Mouse (Mus musculus) stomach, adult 2 months (tissue): ENCODE results near the gene Rpl36al. TPM values are rescaled to one million over a fixed set of nuclear protein-coding genes. Genes with fewer than 3 reads are reported as not detected.

Experiments used
- polyA plus RNA-seq: library from polyadenylated mRNA; depleted of rRNA; stranded (reverse); fragments of >200 nt; gene quantifications from 2 replicates; pipeline ENCODE4 v1.2.3, GENCODE M21; 2012; rRNA removed

The Rpl36al gene
- 13.5 and 13.7 TPM in 2 replicates for polyA plus RNA-seq

DNA sequence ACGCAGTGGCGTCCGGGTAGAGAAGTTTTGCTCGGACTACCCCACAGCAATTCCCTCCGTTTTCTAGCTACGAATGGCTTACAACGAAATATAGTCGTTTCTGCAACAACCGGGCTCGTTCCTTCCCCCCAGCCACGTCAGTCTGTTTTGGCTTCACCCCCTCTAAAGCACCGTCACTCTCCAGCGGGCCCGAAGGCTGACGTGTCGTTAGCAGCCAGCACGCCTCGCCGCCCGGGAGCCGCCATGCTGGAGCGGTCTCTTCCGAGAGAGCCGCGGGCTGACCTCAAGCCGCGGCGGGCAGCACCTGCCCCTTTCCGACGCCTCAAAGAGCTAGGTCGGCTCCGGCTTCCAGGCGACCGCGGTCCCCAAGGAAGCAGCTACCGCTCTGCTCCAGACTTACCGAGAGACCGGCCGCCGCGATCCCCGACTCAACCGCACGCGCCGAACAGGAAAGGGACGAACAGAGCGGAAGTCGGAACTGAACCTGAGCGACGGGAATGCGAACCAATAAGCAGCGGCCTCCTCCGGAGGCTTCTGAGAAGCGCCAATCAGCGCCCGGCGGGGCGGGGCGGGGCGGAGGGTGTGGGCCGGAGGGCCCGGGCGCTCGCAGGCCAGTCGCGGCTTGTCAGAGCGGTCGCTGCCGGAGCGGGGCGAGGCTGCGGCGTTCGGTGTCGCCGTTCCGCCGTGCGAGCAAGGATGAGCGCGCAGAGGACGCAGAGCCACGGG, at the start of gene Rpl36al, which contains the start of gene Mgat2:
Rpl36al (minus strand) TSS at position 501 of the 726 bp plus-strand sequence.
Mgat2 (plus strand) TSS at position 575 of the 726 bp plus-strand sequence.

DNA sequence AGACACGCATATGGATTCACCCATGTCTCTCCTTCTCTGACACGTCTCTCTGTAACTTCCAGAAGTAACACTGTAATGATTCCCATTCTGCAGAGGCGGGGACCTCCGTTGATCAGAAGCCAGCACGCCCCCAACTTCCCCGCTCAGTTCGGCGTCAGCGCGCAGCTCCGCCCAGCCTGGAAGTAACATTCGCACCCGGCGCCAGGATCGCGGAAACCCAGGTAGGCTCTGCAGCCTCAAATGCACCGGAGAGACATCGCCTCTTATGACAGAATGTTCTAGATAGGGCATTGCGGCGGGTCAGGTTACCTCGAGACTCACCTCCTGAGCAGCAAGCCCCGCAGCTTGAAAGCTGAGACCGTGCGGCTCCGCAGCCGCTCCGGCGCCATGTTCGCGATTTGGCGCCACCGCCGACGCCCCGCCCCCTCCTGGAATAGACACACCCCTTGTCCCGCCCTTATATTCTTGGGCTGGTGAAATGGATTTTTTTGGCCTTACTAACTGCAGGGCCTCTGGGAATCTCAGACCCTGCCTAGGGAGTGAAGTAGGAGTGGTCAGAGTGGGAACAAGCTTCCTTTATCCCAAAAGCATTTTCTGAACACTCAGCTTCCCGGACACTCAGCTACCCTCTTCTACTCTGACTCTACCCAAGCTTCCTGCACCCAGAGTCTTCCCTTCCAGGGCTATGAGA, 44.0 kb upstream of the Rpl36al start, which contains the start of gene Pole2:
Pole2 (minus strand) TSS at position 420 of the 691 bp plus-strand sequence.

DNA sequence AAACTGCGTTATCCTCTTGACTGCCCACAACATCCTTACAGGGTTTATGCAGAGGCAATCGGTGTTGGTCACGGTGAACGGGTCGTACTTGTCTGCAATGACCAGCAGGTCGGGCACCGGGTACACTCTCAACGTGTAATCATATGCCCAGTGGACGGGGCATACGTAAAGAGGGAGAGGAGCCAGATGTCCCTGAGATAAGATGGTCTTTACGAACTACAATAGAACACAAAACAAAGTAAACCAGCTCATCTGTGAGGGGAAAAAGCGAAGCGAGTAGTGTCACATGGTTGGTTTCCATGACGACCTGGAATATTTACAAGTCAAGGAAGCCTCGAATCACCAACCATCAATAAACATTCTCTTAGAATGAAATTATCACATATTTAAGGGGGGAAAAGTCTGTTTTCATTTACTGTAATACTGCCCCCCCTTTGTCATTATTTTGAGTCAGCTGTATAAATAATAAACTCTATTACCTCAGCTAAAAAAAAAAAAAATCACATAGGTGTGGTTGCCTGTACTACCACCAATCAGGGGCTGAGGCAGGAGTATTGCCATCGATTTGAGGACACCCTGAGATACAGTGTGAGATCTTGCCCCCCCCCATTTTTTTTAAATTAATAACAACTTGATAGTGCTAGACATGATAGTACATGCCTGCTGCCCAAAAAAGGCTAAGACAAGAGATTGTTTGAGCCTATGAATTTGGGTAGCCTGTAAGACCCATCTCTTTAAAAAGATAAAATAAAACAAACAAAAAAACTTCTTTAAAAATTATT, 20.4 kb upstream of the Rpl36al start, which contains the start of gene Gm49384:
Gm49384 (minus strand) TSS at position 216 of the 782 bp plus-strand sequence.

DNA sequence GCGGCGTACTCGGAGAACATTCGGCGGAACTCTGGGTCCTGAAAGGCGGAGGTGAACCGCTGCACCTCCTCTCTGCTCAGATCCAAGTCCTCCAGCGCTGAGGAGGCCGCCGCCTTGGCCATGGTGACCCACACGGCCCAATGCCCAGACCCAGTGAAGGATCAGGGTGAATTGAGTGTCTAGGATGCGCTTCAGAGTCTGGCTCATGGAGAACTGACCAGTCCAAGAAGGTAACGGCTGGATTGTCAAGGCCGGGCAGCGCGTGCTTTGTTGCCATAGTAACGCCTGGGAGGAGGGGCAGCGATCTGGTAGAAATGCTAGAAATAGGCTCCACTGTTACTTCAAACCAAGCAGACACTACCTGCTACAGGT, 14.3 kb upstream of the Rpl36al start, which contains the start of gene Dnaaf2:
Dnaaf2 (minus strand) TSS at position 266 of the 372 bp plus-strand sequence.

DNA sequence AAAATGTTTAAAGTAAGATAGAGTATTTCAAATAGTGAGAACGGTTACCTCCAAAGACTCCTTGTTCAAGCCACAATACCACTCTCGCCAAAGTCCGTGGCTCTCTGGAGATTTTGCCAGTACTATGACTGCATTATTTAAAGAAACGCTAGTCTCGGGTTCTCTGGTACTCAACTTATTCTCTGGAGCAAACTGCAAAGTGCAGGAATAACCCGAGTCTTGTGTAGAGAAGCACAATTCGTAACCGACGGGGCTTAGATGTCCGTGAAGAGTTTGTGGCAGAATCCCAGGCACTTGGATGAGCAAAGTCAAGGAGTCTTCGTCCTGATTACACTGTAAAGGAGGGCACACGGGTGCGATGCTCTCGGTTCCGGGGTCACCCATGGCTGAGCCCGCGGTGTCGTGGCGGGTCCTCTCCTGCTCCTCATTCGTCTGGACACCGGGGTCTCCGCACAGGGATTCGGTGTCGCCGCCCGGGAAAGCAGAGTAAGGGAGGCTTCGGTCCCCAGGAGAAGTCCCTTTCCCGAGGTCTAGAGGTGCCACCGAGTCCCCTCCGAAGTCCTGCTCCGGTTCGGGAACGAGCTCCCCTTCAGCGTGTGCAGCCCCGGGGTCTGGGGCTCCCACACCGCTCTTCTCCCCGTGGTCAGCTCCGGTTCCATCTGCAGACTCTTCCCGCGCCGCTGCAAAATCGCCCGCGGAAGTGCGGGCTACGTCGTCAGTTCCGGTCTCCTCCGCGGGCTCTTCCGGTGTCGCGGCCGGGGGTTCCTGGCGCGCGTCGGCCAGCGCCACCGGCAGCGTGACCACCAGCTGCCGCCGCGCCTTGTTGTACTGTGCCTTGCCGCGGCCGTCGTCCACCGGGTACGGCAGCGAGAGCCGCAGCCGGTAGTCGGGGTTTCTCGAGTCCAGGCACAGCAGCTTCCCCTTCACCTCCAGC, 12.8 kb upstream of the Rpl36al start, which contains the start of gene Gm49383:
Gm49383 (minus strand) TSS at position 661 of the 934 bp plus-strand sequence.

DNA sequence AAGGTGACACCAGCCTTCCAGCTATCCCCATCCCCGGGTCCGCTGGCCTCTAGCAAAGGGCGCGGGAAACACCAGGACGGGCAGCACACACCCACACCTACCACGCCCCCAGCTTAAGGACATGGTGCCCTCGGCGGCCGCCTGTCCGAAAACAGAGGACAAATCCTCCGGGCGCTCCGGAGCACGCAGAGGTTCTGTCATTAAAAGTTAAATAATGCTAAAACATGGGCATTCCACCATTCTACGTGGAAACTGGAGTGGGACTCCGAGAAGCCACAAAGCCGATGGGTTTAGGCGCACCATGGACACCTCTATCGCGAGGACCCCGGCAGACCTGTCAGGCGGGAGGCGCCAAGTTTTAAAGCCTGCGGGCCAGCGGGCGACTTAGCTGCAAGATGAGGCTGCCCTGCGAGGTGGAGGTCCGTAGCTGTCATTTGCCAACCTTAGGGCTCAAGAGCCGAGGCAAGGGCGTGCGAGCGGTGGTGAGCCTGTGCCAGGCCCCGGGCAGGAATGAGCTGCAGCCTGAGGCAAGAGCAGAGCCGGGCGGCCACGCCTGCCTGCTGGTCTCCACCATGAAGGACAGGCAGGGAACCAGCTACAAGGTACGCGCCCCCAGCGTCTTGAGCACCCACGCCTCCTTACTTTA, 15.3 kb downstream of the Rpl36al start, which contains the start of gene Lrr1:
Lrr1 (plus strand) TSS at position 354 of the 646 bp plus-strand sequence.

DNA sequence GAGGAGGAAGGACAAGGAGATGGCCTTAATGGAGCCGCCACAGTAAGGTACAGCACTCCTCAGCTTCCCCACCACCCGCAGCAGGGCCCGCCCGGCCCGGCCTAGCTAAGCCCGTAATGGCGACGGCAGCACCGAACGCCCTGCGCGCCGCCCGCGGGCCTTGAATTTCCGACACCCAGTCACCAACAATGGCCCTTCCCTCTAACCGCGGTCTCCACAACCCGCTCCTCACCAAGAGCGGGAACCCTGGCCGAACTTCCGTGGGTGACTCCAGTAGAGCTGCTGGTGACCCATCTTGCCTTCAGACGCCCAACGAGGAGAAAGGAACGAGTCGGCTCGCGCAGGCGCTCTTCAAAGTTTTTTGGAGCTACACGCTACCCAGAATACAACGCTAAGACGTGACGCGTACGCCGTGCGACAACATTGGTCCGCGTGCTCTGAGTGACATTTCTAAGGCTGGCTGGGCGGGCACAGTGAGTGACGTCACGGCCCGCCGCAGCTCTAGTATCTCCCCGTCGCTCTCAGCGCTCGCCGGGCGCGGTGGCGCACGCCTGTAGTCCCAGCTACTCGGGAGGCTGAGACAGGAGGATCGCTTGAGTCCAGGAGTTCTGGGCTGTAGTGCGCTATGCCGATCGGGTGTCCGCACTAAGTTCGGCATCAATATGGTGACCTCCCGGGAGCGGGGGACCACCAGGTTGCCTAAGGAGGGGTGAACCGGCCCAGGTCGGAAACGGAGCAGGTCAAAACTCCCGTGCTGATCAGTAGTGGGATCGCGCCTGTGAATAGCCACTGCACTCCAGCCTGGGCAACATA, 24.9 kb downstream of the Rpl36al start, which contains the start of gene Rps29:
Rps29 (minus strand) TSS at position 422 of the 813 bp plus-strand sequence.

Other genes starting within 250 kb of the Rpl36al start
- 863 and 992 TPM in 2 replicates for gene Rps29, start 24.9 kb downstream of the Rpl36al start, polyA plus RNA-seq
- gene Lrr1, start 15.3 kb downstream of the Rpl36al start, polyA plus RNA-seq, result 1.3 and 1.9 TPM in 2 replicates
- gene Mgat2, start 74 bp upstream of the Rpl36al start, polyA plus RNA-seq, result 8.0 and 13.5 TPM in 2 replicates
- 1.2 and 1.5 TPM in 2 replicates for gene Gm49383, start 13.0 kb upstream of the Rpl36al start, polyA plus RNA-seq
- gene Dnaaf2, start 14.3 kb upstream of the Rpl36al start, polyA plus RNA-seq, result 0.44 and 0.66 TPM in 2 replicates
- not detected in 2 replicates for gene Gm49384, start 20.2 kb upstream of the Rpl36al start, polyA plus RNA-seq
- 1.1 and 1.9 TPM in 2 replicates for gene Pole2, start 44.1 kb upstream of the Rpl36al start, polyA plus RNA-seq
- 0.22 and 0.31 TPM in 2 replicates for gene Klhdc1, start 57.1 kb upstream of the Rpl36al start, polyA plus RNA-seq
- 12.9 and 24.8 TPM in 2 replicates for gene Klhdc2, start 112.6 kb upstream of the Rpl36al start, polyA plus RNA-seq
- gene Nemf, start 173.1 kb upstream of the Rpl36al start, polyA plus RNA-seq, result 0.20 and 0.52 TPM in 2 replicates
- 113 and 199 TPM in 2 replicates for gene Arf6, start 188.1 kb upstream of the Rpl36al start, polyA plus RNA-seq
- gene Gm9887, start 188.4 kb upstream of the Rpl36al start, polyA plus RNA-seq, result 0.76 and 1.1 TPM in 2 replicates